In genomic region chr6:137495233-137495632, GRCm38 (mm10) we compare ENCODE assay signal across 24 mouse cellular contexts.
"Had no signal": no experiment of that assay in that cellular context is flagged by ENCODE, and none has a peak within 500 bp of the region (broad histone marks: within the 10 kb centered on the region; RNA-seq: fewer than 3 reads in every experiment).

No protein-coding gene starts in this region.

- H3K9me3 ChIP-seq: heart, embryonic 13.5 days; heart, embryonic 15.5 days; hindbrain, embryonic 10.5 days; hindbrain, embryonic 12.5 days; kidney, embryonic 15.5 days; limb, embryonic 13.5 days; limb, embryonic 15.5 days; liver, embryonic 12.5 days had no signal

- H3K27ac ChIP-seq: heart, adult 2 months; heart, embryonic 13.5 days; heart, embryonic 15.5 days; hindbrain, embryonic 10.5 days; hindbrain, embryonic 12.5 days; hindbrain, embryonic 14.5 days; hindbrain, postnatal 0 days; kidney, embryonic 15.5 days; kidney, postnatal 0 days; limb, embryonic 13.5 days; limb, embryonic 15.5 days; liver, embryonic 12.5 days; liver, embryonic 14.5 days had no signal

- H3K4me3 ChIP-seq: heart, adult 2 months; heart, embryonic 13.5 days; heart, embryonic 15.5 days; hindbrain, embryonic 10.5 days; hindbrain, embryonic 12.5 days; kidney, embryonic 15.5 days; limb, embryonic 13.5 days; limb, embryonic 15.5 days; liver, embryonic 12.5 days had no signal

- H3K4me1 ChIP-seq: heart, embryonic 15.5 days; hindbrain, embryonic 12.5 days; kidney, embryonic 15.5 days; limb, embryonic 13.5 days; limb, embryonic 15.5 days; liver, embryonic 12.5 days had no signal

- ATAC-seq: hindbrain, postnatal 0 days; intestine, embryonic 16.5 days; liver, embryonic 12.5 days had no signal

- H3K4me2 ChIP-seq: heart, embryonic 11.5 days; heart, embryonic 13.5 days; heart, embryonic 15.5 days; hindbrain, embryonic 12.5 days; hindbrain, embryonic 14.5 days; kidney, embryonic 15.5 days; limb, embryonic 13.5 days; limb, embryonic 15.5 days; liver, embryonic 12.5 days had no signal

- H3K36me3 ChIP-seq: heart, embryonic 15.5 days; hindbrain, embryonic 10.5 days; hindbrain, embryonic 12.5 days; liver, embryonic 12.5 days had no signal

- H3K27me3 ChIP-seq: heart, embryonic 13.5 days; heart, embryonic 15.5 days; hindbrain, embryonic 12.5 days; kidney, embryonic 15.5 days; limb, embryonic 13.5 days; limb, embryonic 15.5 days; liver, embryonic 12.5 days had no signal

- H3K9ac ChIP-seq: heart, embryonic 13.5 days; heart, embryonic 15.5 days; hindbrain, embryonic 12.5 days; hindbrain, embryonic 14.5 days; kidney, embryonic 15.5 days; limb, embryonic 13.5 days; limb, embryonic 15.5 days; liver, embryonic 12.5 days; liver, embryonic 14.5 days had no signal

- DNase-seq: gastrocnemius, postnatal 14 days; heart, adult 2 months; heart, postnatal 4 days; kidney, adult 11 months; kidney, adult 2 months; kidney, adult 9 months; kidney, postnatal 25 days; layer of hippocampus, adult 9-11 months; layer of hippocampus, postnatal 36 days; left cerebral cortex, postnatal 4 days had no signal
